Mouse (Mus musculus): ENCODE results near the gene Pld1.
"Not testable (repeated sequence)": the region's sequence is repeated elsewhere in the genome, so short reads cannot be mapped to it uniquely, and the experiment has no call there.

Gene Pld1

DNA sequence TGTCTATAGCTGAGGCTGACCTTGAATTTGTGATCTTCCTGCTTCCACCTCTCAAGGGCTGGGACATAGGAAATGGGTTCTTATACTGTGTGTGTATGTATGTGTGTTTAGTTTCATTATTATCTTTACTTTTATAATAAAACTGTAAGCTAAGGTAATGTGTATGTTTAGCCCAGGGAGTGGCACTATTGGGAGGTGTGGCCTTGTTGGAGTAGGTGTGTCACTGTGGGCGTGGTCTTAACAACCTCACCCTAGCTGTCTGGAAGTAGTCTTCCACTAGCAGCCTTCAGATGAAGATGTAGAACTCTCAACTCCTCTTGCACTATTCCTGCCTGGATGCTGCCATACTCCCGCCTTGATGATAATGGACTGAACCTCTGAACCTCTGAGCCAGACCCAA lies 6.9 kb downstream of the Pld1 start:
- not testable (repeated sequence) for DNase-seq

DNA sequence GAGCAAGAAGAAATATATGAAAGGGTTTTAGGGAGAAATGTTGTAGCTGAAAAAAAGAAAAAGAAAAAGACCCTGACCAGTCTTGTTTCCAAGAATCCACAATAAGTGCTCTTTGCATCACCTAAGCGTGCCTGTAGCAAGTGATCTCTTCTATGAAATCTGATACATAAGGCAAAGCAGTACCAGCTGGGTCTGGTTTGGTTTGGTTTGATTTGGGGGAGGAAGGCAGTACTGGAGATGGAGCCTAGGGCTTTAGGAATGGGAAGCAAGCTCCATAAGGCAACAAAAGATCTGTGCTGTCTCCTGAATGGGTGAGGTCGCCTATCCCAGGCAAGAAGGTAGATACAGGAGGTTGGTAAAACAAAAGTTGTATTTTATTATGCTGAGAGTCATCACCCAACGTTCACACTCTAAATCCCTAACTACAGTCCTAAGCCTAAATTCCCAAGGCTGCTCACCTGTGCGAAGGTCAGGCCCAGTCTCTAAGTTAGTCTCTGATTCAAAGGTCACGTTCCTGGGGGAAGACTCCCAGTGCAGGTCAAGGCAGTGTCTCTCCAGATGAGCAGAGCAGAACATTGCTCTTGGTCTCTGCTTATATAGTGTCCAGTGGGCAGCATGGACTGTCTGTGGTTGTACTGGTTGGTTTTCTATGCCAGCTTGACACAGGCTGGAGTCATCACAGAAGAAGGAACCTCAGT lies 10.8 kb downstream of the Pld1 start:
- no peak for DNase-seq

GRCm38 (mm10) chr3:27949873-27950250 lies 11.4 kb downstream of the Pld1 start:
- no peak for DNase-seq

DNA sequence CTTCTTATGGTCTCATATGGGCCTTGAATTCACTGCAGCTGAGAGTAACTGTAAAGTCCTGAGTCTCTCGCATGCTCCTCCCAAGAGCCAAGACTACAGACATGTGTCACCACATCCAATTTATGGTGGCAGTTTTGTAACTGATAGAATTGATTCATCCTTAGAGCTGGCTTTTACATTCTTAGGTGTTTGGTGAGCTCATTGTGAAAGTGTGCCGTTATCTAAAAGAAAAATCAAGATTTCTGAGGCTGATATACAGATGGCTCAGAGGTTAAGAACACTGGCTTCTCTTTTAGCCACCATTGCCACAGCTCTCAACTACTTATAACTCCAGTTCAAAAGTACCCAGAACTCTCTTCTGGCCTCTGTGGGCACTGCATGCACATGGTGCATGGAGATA lies 12.2 kb downstream of the Pld1 start:
- DNase-seq, result no peak

DNA sequence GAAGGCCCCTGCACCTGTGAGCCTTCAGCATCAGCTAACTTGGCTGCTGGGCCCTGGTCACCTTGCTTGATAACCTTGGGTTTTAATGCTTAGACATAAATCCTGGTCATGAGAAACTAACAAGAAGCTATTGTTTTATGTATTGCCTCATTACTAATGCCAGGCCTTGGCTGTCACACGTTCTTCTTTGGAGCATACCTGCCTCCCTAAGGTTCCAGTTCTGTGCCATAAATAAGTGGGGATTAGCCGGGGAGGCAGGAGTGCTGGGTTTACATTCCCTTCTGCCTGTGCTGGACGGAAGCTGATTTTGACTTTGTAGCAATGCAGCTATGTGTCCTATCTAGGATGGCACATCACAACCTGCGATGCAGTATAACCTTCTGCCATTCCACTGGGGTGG lies 13.2 kb downstream of the Pld1 start:
- DNase-seq, result no peak

GRCm38 (mm10) chr3:27956006-27956405 lies 17.5 kb downstream of the Pld1 start:
- no peak for DNase-seq

GRCm38 (mm10) chr3:27959221-27959620 lies 20.7 kb downstream of the Pld1 start:
- DNase-seq, result no peak

- DNase-seq, result no peak
Measured at GRCm38 (mm10) chr3:27961162-27961561, 22.7 kb downstream of the Pld1 start.

DNA sequence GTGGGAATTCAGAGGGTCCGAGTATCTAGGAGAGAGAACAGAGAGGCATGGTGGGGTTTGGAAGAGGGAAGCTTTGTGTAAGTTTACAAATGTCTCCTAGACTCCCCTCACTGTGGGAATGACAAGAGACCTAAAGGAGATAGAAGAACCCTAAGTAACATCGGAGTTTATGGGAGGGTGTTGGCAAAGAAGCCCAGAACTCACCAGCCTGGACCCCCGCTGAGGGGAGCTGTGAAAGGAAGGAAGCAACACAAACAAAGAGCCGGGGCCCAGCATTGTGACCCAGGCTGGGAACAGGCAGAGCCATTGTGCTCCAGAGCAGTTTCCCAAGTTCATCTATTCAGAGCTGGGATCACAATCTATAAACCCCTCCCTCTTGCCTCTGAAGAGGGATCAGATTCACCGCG lies 25.3 kb downstream of the Pld1 start:
- no peak for DNase-seq

DNA sequence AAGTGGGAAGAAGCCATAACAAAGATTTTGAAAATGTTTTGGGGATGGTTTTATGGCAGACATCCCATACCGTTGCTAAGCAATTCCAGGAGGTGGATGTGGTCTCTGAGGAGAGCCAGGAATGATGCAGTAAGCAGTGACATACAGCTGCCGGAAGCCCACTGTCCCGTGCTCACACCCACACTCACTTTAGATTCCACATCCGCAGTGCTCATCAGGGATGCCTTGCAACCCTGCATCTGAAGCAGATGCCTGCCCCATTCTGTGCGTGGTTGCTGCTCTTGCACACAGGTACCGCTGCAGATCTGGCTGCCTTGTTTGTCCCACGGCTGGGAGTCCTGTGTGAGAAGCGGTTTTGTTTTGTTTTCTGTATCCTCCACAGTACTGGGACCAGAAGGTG lies 30.2 kb downstream of the Pld1 start:
- DNase-seq, result no peak

DNA sequence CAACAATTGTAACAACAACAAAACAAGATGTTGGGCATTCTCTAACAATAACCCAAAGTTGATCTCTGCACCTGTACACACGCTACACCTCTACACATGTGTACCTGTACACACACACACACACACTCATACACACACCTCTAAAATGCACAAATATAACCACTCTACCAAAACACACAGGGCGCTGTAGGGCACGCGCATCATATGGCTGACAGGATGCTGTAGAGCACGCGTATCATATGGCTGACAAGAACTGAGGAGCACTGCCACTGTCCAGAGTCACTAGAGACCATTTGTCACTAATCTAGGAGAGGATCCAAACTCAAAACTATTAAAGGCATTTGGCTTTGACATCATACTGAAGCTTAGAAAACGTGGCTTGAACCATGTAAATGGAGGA lies 35.4 kb downstream of the Pld1 start:
- DNase-seq, result no peak

DNA sequence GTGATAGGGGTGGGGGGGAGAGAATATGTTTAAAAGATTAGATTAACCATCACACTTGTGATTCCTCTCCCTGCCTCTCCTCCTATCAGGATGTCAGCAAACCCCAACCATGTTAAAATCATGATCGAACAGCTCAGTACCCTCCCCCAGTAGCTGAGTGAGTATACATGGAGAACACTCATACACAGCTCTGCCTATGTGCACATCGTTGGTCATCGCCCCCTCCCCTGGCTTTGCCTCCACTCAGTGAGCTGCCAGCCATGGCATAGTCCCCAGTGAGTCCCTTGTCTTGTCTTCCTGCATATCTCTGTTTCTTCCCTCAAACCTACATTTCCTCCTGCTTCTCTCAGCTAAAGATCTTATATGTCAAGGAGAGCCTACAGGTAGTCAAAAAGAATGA lies 36.5 kb downstream of the Pld1 start:
- no peak for DNase-seq

GRCm38 (mm10) chr3:27976931-27977544 lies 38.5 kb downstream of the Pld1 start:
- no peak for DNase-seq

GRCm38 (mm10) chr3:27978030-27978723 lies 39.7 kb downstream of the Pld1 start:
- DNase-seq, result peak; percentile 14

- no peak for DNase-seq
Measured at GRCm38 (mm10) chr3:27981591-27981990, 43.1 kb downstream of the Pld1 start.

DNA sequence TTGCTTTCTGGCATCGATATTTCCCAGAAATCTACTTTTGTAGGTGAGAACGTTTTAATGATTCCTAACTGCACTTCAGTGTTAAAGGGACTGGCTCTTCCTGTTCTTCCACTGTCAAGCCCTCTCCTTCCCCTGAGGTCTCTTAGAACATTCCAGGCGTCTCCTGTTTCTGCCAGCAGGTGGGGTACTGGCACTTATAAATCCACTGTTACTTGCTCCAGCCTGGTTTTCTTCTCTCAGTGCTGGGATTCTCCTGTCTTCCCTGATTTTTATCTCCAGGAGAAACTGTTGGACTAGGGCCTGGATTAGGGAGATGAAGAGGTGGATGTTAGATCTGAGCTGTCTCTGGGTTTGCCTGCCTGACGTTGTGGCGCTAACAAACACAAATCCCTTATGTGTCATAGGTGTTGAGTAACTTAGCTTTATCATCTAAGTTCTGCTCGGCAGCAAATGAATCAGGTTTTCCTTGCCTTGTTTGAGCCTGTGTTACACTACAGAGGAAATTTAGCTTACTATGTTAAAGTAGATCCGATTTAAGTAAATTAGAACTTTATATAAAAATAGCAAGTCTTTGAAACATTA lies 44.0 kb downstream of the Pld1 start:
- DNase-seq, result peak; percentile 18

- no peak for DNase-seq
Measured at GRCm38 (mm10) chr3:27983274-27983673, 44.8 kb downstream of the Pld1 start.

- DNase-seq, result peak; percentile 13
Measured at GRCm38 (mm10) chr3:27983935-27984577, 45.6 kb downstream of the Pld1 start.

DNA sequence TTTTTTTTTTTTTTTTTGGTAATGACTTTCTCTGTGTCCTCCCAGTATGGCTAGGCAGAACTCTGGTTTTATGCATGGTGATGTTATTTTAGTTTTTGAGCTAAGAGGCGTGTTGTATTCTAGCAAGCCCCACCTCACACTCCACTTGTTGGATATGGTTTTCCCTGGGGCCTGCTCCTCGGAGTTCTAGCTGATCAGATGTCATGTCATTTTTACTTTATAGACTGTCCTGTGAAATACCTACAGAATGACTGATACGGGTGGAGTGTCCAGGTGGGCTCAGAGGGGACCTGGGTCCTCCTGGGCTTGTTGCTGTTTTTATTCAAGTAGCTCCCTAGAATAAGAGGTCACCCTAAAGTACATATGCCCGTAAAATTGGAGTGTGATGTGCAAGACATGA lies 46.1 kb downstream of the Pld1 start:
- no peak for DNase-seq

GRCm38 (mm10) chr3:27985344-27985743 lies 46.8 kb downstream of the Pld1 start:
- DNase-seq, result no peak

DNA sequence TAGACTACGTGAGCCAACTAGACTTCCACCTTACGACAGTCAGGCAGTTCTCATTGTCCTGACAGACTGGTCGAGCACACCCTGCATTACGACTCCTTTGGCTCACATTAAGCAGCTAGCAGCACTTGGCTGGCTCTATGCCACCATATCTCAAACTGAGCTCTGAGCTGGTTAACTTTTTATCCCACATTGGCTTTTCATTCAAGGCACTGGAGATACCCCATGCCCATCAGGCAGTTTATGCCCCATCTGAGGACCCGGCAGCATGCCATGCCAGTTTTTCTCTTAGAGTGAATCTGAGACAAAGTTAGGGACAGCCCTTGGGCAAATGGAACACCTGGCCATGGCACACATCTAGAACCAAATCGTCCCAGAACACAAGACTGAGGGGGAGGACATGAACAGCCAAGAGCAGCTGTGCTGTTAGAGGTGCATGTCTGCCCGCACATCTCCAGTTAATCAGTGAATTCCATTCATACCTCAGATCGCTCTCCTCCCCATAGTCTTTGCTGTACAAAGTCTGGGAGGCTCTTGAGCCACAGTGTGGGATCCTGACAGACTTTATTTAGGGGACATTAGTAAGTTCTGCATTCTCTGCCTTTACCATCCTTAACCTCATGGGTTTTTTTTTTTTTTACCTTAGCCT lies 49.5 kb downstream of the Pld1 start:
- DNase-seq, result no peak

GRCm38 (mm10) chr3:27991100-27991703 lies 52.7 kb downstream of the Pld1 start:
- no peak for DNase-seq

Data from cerebellum, adult 9-11 months (tissue).